Mouse (Mus musculus): Measurements from ENCODE around the gene Gngt2.

Gene Gngt2

GRCm38 (mm10) chr11:95837059-95837458, at the start of gene Gngt2:
TSS of gene Gngt2 (plus strand) at chr11:95837216.
- peak in 1 of 2 experiments; percentile 82 for DNase-seq (ENCODE audit: low spot score in 2 of 2)

- DNase-seq (ENCODE audit: low spot score in 2 of 2), result no peak
These were observed 47.5 kb upstream of the Gngt2 start for GRCm38 (mm10) chr11:95789451-95789891.

- no peak for DNase-seq (ENCODE audit: low spot score in 2 of 2)
These were observed 45.2 kb upstream of the Gngt2 start for GRCm38 (mm10) chr11:95791787-95792186.

- no peak for DNase-seq (ENCODE audit: low spot score in 2 of 2)
These were observed 44.0 kb upstream of the Gngt2 start for GRCm38 (mm10) chr11:95792950-95793509.

- DNase-seq (ENCODE audit: low spot score in 2 of 2), result no peak
These were observed 42.8 kb upstream of the Gngt2 start for GRCm38 (mm10) chr11:95794201-95794600.

GRCm38 (mm10) chr11:95795582-95795981, 41.4 kb upstream of the Gngt2 start:
- no peak for DNase-seq (ENCODE audit: low spot score in 2 of 2)

- DNase-seq (ENCODE audit: low spot score in 2 of 2), result no peak
These were observed 32.0 kb upstream of the Gngt2 start for GRCm38 (mm10) chr11:95805010-95805409.

GRCm38 (mm10) chr11:95805527-95805926, 31.5 kb upstream of the Gngt2 start:
- no peak for DNase-seq (ENCODE audit: low spot score in 2 of 2)

GRCm38 (mm10) chr11:95807884-95808283, 29.1 kb upstream of the Gngt2 start:
- DNase-seq (ENCODE audit: low spot score in 2 of 2), result no peak

GRCm38 (mm10) chr11:95808448-95809011, 28.5 kb upstream of the Gngt2 start:
- no peak for DNase-seq (ENCODE audit: low spot score in 2 of 2)

GRCm38 (mm10) chr11:95809603-95810002, 27.4 kb upstream of the Gngt2 start:
- DNase-seq (ENCODE audit: low spot score in 2 of 2), result no peak

- DNase-seq (ENCODE audit: low spot score in 2 of 2), result no peak
These were observed 26.2 kb upstream of the Gngt2 start for GRCm38 (mm10) chr11:95810828-95811227.

- DNase-seq (ENCODE audit: low spot score in 2 of 2), result no peak
These were observed 25.3 kb upstream of the Gngt2 start for GRCm38 (mm10) chr11:95811741-95812140.

- no peak for DNase-seq (ENCODE audit: low spot score in 2 of 2)
These were observed 24.8 kb upstream of the Gngt2 start for GRCm38 (mm10) chr11:95812224-95812623.

GRCm38 (mm10) chr11:95814101-95814500, 22.9 kb upstream of the Gngt2 start:
- DNase-seq (ENCODE audit: low spot score in 2 of 2), result no peak

- no peak for DNase-seq (ENCODE audit: low spot score in 2 of 2)
These were observed 22.2 kb upstream of the Gngt2 start for GRCm38 (mm10) chr11:95814857-95815256.

GRCm38 (mm10) chr11:95815412-95815811, 21.6 kb upstream of the Gngt2 start:
- no peak for DNase-seq (ENCODE audit: low spot score in 2 of 2)

GRCm38 (mm10) chr11:95819138-95819537, 17.9 kb upstream of the Gngt2 start:
- DNase-seq (ENCODE audit: low spot score in 2 of 2), result peak; percentile 46 to 65

- no peak for DNase-seq (ENCODE audit: low spot score in 2 of 2)
These were observed 15.5 kb upstream of the Gngt2 start for GRCm38 (mm10) chr11:95821511-95821910.

- no peak for DNase-seq (ENCODE audit: low spot score in 2 of 2)
These were observed 14.6 kb upstream of the Gngt2 start for GRCm38 (mm10) chr11:95822437-95822836.

- peak; percentile 85 to 91 for DNase-seq (ENCODE audit: low spot score in 2 of 2)
These were observed 12.7 kb upstream of the Gngt2 start, which contains the start of gene Phospho1 for GRCm38 (mm10) chr11:95824071-95824876. TSS of gene Phospho1 (plus strand) at chr11:95824499.

GRCm38 (mm10) chr11:95824877-95825243, 12.2 kb upstream of the Gngt2 start:
- DNase-seq (ENCODE audit: low spot score in 2 of 2), result no peak

GRCm38 (mm10) chr11:95825625-95826024, 11.4 kb upstream of the Gngt2 start:
- DNase-seq (ENCODE audit: low spot score in 2 of 2), result no peak
